Mouse (Mus musculus): ENCODE measurements around the gene Ifitm1.

DNA sequence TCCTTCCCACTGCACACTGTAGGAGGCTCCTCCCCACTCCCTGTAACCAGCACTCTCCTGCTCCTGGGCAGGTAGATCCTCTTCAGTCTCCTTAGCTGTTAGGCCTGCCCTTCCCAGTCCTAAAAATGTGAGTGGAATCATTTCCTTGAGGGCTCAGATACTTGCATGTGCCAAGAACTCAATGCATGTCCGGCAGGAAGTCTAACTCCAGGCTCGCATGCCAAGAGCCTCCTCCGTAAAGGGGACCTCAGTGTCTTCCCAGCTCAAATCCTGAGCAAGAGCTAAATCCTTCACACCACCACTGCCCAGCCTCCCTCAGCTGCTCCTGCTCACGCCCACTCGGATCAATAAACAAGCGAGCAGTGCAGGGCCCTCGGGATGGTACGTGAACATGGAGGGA, 16.0 kb upstream of the Ifitm1 start:
- TF ChIP-seq HCFC1 (IDR thresholded peaks at IDR 0.05; ENCODE audit: low read depth, low read length) = no peak
- TF ChIP-seq POLR2A (IDR thresholded peaks at IDR 0.05; ENCODE audit: control insufficient read depth in 1 of 2, insufficient read depth in 1 of 2, low read depth in 1 of 2, low read length in 2 of 2, poor library complexity in 1 of 2) = no peak
- no peak for TF ChIP-seq EP300 (IDR thresholded peaks at IDR 0.05; ENCODE audit: low read depth in 1 of 2, low read length in 2 of 2)
- no peak for TF ChIP-seq ETS1 (IDR thresholded peaks at IDR 0.05; ENCODE audit: low read depth, low read length)
